Mouse (Mus musculus) CD8-positive naive resting alpha-beta T cell, adult 2 months (primary cell): ENCODE results near the gene Syne3.

Experiments used
- DNase-seq, 2 experiments: peaks; one replicate each; pipeline ENCODE4 v3.0.0; 2022; ENCODE audit warnings: low read depth in 2 of 2, low spot score in 2 of 2

Gene Syne3

DNA sequence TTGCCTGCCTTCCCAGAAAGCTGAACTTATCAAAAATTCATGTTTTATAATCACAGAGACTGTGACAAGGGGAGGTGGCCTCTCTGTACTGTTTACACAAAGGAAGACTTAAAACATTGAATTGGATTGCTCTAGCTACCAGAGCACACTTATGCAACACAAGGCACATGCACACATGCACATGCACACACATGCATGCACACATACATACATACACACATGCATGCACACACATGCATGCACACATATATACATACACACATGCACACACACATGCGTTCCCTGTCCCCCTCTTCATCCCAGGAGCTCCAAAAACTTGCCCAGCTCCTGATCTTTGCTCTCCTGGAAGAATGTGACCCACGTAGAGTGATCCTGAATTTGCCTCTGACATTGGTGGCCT, 83.8 kb downstream of the Syne3 start:
- no peak for DNase-seq

DNA sequence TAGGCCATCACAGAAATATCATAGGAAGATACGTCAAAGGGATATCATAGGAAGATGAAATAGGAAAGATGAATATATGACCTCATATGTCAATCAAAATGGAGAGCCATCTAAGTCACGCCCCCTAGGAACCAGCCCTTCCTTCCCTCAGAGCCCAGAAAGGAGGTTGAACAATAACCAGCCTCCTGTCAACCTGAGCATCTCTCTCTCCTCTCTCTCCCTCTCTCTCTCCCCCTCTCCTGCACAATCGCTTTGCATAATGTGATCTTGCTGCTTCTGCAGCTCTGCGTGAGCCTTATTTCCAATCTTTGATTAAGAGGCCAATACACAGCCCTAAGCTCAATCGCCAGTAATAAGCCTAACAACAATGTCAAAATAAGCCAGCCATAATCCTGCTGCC, 84.6 kb downstream of the Syne3 start:
- DNase-seq, result no peak

DNA sequence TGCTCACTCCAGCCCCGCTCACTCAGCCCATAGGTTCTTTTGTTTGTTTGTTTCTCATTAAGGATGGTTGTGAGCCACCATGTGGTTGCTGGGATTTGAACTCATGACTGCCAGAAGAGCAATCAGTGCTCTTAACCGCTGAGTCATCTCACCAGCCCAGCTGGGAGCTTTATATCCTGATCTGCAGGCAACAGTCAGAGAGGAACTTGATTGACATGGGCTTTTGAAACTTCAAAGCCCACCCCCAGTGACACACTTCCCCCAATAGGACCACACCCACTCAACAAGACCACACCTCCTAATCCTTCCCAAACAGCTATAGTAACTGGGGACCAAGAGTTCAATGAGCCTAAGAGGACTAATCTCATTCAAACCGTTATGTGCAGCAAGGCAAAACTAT, 85.1 kb downstream of the Syne3 start:
- DNase-seq, result no peak

DNA sequence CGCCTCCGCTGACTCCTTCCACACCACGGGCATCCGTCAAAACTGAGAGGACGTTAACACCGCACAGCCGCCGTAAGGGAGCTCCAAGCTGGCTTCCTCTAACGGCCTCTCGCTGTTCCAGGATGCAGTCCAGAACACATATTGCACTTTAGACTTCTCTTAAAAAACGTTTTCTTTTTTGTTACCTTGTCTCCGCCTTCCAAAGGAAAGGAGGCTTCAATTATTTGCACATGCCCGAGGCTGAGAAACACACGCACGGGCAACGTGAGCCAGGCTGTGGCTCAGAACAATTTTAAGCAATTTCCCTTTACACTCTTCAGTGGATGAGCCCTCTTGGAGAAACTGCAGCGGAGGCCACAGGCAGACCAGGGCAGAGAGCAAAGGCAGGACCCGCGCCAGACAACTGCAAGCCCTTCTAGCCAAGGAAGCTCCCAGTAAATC, 85.6 kb downstream of the Syne3 start:
- no peak for DNase-seq

DNA sequence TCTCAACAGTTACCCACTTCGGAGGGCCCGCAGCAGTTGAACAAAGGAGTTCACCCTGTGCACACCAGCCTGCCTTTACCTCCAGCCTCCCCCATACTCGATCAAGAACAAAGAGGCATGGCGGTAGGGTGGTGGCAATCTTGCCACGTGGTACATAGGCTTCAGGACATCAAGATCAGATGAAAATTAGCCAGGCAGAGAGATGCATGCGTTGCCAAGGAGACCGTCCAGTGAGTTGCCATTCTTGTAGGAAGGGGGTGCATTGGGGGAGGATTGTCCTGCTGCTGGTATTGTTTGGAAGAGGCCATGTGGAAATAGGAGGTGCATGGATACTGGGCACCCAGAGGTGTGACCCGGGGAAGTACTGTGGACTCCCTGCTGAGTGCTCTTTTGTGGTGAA, 87.0 kb downstream of the Syne3 start:
- DNase-seq, result no peak

DNA sequence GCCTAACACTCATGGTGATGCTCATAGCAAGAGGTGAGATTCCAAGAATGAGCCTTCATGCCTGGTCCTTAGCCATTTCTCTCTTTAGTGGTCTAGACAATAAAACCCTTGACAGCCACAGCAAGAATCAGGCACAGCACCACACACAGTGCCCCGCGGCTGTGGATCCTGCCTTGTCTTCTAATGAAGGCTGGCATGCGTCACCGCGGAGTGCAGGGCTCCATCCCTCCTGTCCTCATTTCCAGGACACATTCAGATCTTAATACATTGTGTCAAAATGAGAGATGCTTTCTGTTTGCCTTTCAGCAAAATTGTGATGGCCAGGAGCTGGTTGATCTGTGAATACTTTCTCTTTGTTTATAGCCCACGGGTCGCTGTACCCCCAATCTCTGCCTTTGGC, 88.5 kb downstream of the Syne3 start:
- DNase-seq, result no peak

DNA sequence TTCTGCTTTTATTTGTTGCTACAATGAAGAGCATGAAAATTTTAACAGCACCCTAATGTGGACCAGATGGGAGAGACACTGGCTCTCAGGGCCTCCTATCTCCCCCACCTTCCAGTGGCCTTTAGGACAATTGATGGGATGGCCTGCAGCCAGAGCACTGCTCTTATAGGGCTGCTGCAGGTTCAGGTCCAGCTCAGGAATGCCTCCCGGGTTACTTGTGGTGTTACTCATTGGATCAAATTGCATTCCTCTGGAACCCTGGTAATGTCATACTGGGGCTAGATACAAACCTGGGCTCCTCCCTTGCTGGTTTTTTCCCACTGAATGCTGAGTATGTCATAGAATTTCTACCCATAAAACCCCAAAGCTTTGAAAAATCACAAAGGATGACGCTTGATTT, 90.4 kb downstream of the Syne3 start:
- no peak for DNase-seq

DNA sequence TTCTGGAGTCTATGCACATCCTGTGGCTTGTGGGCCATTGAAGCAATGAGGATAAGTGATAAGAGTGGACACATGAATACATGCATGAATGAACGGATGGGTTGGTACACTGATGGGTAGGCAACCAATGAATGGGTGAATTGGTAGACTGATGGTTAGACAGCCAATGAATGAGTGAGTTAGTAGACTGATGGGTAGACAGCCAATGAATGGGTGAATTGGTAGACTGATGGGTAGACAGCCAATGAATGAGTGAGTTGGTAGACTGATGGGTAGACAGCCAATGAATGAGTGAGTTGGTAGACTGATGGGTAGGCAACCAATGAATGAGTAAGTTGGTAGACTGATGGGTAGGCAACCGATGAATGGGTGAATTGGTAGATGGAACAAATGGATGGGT, 91.7 kb downstream of the Syne3 start:
- no peak for DNase-seq

DNA sequence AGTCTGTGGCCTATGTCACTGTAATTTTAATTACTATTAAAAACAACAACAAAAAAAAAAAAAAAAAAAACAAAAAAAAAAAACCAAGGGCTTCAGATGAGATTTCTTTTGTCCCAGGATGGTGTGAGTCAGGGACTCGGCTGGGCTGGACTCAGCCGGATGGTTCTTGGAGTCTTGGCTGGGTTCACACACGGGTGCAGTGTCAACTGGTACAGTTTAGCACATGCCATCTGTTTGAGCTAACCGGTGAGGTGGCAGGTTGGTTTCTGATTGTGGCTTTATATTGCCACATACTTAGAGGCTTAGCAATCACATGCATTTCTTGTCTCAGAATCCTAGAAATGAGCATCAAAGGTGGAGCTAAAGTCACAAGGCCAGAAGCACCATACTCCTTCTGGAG, 92.3 kb downstream of the Syne3 start:
- no peak for DNase-seq

DNA sequence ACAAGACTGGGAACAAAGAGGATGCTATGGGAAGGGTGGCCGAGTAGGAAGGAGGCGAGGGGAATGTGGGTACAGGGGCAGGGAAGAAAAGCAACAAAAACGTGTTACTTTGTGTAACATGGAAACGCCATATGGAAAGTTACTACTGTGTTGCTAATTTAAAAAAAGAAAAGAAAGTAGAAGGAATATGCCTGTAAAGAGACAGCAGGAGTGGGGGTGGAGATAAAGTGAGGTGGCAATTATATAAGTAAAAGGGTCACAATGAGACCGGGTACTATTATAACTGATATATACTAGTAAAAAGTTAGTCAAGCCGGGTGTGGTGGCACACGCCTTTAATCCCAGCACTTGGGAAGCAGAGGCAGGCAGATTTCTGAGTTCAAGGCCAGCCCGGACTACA, 92.8 kb downstream of the Syne3 start:
- no peak for DNase-seq

DNA sequence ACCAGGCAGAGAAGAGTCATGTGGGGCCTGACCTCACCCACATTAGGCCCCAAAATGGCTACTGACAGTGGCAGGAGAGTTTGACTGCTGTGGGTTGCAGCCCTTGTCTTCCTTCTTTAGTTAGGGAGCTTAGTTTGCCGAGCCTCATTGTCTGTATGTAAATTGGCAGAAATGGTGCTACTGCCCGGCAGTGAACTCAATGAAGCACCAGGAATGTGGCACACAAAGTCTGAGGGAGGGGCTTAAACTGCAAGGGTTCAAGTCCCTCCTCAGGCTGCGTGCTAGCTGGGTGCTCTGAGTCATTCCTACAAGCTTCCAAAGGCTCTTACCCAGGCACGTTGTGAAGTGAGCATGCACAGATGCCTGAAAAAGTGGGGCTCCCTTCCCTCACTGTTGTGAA, 93.9 kb downstream of the Syne3 start:
- DNase-seq, result no peak

DNA sequence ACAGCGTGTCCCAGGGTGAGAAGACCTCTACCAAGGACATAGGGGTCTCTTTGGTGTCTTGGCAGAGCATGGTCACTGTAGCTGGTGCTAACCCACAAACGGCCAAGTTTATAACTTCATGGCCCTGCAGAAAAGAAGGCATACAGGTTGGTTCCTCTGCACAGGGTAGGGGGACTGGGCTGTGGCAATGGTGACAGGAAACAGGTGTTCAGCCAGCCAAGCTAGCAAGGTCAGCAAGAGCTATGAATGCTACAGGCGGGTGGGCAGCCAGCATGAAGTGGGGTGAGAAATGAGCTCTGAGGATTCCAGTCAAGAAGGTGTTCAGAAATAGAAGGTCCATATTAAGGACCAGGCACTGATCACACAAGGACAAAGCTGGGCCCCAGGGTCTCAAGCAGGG, 96.6 kb downstream of the Syne3 start:
- DNase-seq, result no peak

DNA sequence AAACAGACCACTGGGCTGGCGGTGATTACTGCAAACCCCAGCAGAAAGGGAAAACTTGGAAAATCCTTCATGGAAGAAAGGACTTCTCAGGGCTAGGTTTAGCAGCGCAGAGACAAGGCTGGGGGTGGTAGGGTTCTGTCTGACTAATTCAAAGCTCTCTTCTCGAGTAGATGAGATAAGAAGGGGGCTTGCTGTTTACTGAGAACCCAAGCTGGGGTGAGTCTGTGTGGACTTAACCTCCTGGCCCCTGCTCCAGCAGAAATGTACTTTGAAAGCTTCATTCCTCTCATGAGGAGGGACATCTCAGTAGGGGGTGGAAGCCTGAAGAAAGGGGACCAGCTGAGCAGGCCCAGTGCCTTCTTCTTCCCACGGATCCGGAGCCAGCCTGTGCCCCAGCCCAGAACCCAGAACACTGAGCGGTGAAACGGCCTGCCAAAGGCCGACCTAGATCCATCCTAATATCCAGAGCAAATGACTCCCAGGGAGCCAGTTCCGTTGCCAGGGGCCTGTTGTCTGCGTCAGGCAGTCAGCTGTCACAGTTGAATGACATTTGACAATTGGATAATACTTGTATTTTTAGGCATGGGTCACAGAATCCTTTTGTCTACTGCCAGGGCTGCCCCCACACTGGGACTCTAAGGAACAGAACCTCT, 97.2 kb downstream of the Syne3 start:
- DNase-seq, result no peak

DNA sequence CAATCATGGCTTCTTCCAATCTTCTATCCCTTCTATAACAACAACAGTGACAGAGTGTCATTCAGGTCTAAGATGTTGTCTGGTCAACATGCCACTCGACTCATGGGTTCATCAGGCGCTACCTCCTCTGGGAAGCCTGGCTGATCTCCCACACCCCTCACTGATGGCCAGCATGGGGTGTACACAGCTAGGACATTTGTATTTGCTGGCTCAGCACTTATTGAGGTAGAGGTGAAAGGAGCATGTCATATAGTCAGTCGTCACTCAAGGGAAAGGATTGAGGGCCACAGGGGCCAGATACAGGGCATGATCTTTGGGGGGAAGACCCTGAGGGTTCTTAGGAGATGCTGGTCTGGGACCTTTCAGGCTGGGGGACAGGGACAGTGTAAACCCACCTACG, 99.9 kb downstream of the Syne3 start:
- DNase-seq, result no peak

DNA sequence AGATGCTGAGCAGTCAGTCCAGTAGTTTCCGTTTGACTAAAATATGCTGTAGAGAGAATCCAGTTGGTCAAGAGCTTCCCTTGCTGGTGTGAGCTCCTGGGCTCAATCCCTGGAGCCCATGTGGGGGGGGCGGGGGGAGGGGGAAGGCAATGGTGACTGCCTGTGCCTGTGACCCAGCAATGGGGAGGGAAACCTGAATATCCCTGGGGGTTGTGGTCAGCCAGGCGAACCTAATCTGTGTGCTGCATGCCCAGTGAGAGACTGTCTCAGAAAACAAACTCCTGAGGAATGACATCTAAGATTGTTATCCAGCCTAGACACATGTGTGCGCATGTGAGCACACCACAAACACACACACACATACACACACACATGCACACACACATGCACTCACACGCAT, 100.6 kb downstream of the Syne3 start:
- no peak for DNase-seq

DNA sequence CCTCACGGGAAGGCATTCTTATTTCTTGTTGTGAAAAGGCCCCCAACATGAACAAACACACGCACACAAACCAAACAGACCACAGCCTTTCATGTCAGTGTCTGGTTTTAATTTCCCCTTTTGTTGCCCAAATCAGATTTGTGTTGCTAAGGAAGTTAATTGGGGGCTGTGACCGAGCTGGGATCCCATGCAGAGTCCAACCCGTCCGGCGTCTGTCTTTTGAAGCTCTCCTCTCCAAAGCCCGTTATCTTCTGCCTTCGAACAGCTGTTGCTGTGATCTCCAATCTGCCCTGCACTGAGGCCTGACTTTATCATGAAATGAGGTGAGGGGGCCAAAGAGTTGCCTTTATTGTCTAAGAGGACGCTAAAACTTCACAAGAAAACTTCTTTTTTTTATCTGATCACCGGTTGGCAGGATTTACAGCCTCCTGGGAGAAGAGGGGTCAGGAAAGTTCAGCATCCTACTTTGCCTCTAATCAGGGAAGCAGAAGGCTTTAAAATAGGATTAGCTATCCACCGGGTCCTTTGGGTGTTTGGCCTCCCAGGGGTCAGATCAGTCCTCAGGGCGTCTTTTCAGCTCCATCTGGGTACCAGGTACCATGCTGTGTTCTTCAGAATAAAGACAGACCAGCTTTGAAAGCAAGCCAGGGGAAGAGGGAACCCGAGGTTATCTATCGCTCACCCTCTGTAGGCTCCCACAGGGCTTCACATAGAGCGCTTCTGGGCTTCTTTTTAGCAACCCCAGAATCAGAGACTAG, 101.4 kb downstream of the Syne3 start:
- no peak for DNase-seq

DNA sequence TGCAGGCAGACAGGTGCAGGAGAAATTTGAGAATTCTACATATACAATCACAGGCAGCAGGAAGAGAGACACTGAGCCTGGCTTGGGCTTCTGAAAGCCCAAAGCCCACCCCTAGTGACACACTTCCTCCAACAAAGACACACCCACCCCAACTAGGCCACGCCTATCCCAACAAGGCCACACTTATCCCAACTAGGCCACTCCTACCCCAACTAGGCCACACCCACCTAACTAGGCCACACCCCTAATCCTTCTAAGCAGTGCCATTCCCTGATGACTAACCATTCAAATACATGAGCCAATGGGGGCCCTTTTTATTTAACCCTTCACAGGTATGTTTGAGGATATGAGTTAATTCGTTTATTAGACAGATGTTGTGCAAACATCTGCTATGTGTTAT, 102.5 kb downstream of the Syne3 start:
- DNase-seq, result no peak

DNA sequence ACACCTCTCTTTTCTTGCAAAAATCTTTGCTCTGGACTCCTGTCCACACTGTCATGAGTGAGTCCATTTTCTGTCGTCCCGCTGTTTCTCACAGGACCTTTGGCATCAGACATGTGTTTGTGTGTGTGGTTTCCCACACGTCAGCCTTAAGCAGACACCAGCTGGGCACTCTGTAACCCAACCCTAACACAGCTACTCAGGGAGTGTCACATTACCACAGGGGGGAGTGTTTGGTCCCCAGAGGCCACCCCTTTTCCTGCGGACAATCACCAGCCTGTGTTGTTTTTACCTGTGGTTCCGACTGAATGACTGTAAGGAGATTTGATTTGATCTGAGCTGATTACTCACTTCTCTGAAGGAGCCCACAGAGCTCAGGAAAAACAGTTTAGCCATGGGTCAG, 105.5 kb downstream of the Syne3 start:
- no peak for DNase-seq

DNA sequence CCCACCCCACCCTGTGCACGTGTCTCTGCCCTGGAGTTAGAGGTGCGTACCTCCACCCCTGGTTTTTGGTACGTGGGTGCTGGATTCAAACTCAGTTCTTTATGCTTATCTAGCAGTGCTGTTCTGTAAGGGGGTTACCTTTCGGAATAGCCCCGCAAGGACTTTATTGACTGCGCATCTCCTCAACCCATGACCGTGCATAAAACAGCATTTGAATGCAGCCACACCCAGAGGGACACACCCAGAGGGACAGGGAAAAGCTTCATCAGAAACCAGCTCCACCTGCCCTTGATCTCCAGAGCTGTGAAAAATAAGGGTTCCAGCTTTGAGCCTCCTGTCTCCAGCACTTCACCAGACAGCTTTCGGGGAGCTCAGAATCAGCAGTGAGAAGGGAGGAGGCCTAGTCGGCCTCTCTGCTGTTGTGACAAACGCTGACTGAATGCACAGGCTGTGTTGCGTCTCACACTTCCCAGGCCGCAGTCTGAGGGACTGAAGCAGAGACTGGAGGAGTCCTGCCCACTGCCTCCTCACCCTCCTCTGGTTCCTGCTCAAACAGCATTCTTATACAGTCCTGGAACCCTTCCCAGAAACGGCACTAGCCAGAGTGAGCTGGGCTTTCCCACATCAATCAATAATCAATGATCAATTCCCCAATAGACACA, 107.1 kb downstream of the Syne3 start:
- no peak for DNase-seq

DNA sequence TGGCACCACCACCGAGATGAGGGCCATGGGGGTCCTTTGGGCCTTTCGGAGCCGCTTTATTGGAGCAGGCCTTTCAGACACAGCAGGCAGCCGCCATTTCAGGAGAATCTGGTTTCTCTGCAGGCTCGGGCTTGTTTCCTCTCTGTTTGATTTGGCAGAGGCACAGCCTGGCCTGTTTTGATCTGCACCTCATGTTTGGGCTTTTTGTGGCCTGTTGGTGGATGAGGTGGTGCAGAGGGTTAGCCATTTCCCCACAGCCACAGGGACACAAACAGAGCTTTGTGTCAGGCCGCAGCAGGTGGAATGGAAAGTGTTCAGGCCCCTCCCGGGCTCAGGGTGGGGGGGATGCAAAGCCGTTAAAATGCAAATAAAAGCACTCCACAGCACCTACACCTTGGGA, 108.3 kb downstream of the Syne3 start:
- no peak for DNase-seq

DNA sequence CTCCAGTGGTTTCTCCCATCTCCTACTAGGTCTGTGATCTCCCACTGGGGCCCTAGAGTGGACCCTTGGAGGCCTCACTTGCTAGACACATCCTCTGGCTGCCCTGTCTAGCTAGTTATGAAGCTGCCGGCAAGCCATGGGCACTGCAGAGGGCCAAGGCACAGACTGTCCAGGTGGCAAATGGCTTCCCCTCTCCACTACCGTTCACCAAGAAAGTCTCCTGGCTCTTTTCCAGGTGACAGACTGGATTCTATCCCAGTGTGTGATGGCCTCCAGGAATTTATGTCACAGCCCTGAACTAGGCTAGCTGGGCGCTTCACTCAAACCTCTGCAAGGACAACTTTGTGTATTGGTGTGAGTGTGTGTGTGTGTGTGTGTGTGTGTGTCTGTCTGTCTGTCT, 109.8 kb downstream of the Syne3 start:
- no peak for DNase-seq

DNA sequence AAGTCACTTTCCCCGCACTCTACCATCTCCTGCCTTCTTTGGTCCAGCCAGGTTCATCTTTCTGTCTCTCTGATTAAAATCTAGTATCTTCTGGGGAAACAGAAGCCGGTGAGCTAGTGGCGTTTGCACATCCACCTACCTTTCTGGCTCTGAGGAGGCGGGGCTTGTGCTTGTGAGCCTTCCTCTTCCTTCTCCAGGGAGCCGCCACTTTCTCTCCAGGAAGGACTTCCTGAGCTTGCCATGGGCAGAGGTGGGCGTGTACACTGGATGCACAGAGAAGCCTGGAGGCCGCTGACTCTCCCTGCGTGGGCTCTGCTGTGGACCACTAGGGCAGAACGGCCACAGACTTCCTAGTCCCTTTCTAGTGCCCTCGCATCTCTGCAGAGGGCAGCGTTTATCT, 110.4 kb downstream of the Syne3 start:
- no peak for DNase-seq

DNA sequence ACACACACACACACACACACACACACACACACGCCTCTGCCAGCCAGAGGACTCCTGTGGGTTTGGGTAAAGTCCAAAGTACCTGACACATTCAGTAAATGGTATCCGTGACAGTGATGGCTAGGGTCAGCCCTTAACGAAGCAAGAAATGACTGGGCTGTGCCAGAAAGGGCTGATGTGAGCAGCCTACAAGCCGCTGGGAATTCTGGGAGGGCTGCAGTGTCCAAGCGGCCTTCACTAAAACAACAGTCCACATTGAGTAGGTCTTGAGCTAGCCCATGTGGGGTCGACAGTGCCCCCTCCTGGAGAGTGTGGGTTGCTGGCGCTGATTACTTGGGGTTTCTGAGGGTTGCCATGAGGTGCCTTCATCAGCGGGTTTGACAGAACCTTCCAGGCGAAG, 110.9 kb downstream of the Syne3 start:
- no peak for DNase-seq
